Mouse (Mus musculus) limb, embryonic 10.5 days (tissue): Measurements from ENCODE around the gene Tex45. TPM values are rescaled to one million over a fixed set of nuclear protein-coding genes. Genes with fewer than 3 reads are reported as not detected.

Experiments
- DNase-seq: peaks from one replicate; pipeline ENCODE4 v3.0.0-alpha.2; 2017; ENCODE audit warnings: low spot score
- H3K27ac ChIP-seq: fragments of 300-500 bp; sonication (generic); 2 replicates; pipeline ENCODE4 v1.5.1; 2016; ENCODE audit warnings: mild to moderate bottlenecking
- H3K27me3 ChIP-seq: fragments of 300-500 bp; sonication (generic); 2 replicates; pipeline ENCODE4 v1.6.1; 2016; ENCODE audit warnings: low read depth, mild to moderate bottlenecking; ENCODE audit not compliant: poor library complexity, severe bottlenecking
- H3K36me3 ChIP-seq: fragments of 300-500 bp; sonication (generic); 2 replicates; pipeline ENCODE4 v1.6.1; 2016; ENCODE audit warnings: mild to moderate bottlenecking, moderate library complexity
- H3K4me1 ChIP-seq: fragments of 300-500 bp; sonication (generic); 2 replicates; pipeline ENCODE4 v1.6.1; 2016
- H3K4me3 ChIP-seq: fragments of 300-500 bp; sonication (generic); 2 replicates; pipeline ENCODE4 v1.5.1; 2016; ENCODE audit warnings: mild to moderate bottlenecking, moderate library complexity
- H3K9me3 ChIP-seq: fragments of 300-500 bp; sonication (generic); replicated peaks from 2 replicates; pipeline ENCODE4 v1.6.1; 2016; ENCODE audit warnings: mild to moderate bottlenecking
- whole genome bisulfite sequencing: fragments of 180-500 bp; shearing (Covaris S2); methylation state at CpG from one replicate; pipeline ENCODE4 v1.1.7; 2016; 5-methylcytosine and 5-hydroxymethylcytosine counted together
- polyA plus RNA-seq: library from polyadenylated mRNA; unstranded; fragments of >200 nt; fragmentation: Nextera tagmentation; extraction: Ambion mirVana; gene quantifications from 2 replicates; pipeline ENCODE4 v1.2.1, GENCODE M21; 2016

Gene Tex45
- polyA plus RNA-seq, 1 experiment from 2014 or later: not detected

GRCm38 (mm10) chr8:3467006-3467885 is 3.4 kb upstream of the Tex45 start, which contains the start of gene Pex11g:
Pex11g (minus strand) TSS chr8:3467680.
- H3K36me3 ChIP-seq: no peaks in the 10 kb centered on the region
- WGBS: 9% methylated on average over 32 of the region's 32 CpGs
- peak; percentile 99 for DNase-seq
- H3K27me3 ChIP-seq: no peaks in the 10 kb centered on the region
- peaks cover 13% of the 10 kb centered on the region for H3K4me1 ChIP-seq
- peak within 1 kb of the TSS; percentile 96 for H3K27ac ChIP-seq
- no peaks in the 10 kb centered on the region for H3K9me3 ChIP-seq
- H3K4me3 ChIP-seq: peak within 1 kb of the TSS; percentile 61

GRCm38 (mm10) chr8:3467886-3468545 is 2.6 kb upstream of the Tex45 start:
- peak; percentile 38 for DNase-seq
- Histone ChIP-seq H3K27me3 (no peaks in the 10 kb centered on the region), H3K4me3 (peak overlapping the region; percentile 61), H3K27ac (peak overlapping the region; percentile 96), H3K9me3 (no peaks in the 10 kb centered on the region), H3K4me1 (peaks cover 13% of the 10 kb centered on the region), H3K36me3 (no peaks in the 10 kb centered on the region)
- WGBS: 56% methylated on average over 9 of the region's 9 CpGs

- no peak overlapping the region for H3K4me3 ChIP-seq
- H3K9me3 ChIP-seq: no peaks in the 10 kb centered on the region
- no peaks in the 10 kb centered on the region for H3K27me3 ChIP-seq
- no peaks in the 10 kb centered on the region for H3K36me3 ChIP-seq
- WGBS: 94% methylated on average over 1 of the region's 1 CpGs
- DNase-seq: no peak
- H3K4me1 ChIP-seq: peaks cover 13% of the 10 kb centered on the region
- 0 out of 2 replicates have a peak overlapping the region, but pooled peaks have one; percentile 96 for H3K27ac ChIP-seq
Measured at GRCm38 (mm10) chr8:3468838-3469237, 1.8 kb upstream of the Tex45 start.

- peaks cover 6% of the 10 kb centered on the region for H3K4me1 ChIP-seq
- no peak for DNase-seq
- H3K9me3 ChIP-seq: no peaks in the 10 kb centered on the region
- H3K27ac ChIP-seq: no peak overlapping the region
- peak overlapping the region; percentile 41 for H3K4me3 ChIP-seq
- WGBS: 25% methylated on average over 37 of the region's 37 CpGs
- H3K27me3 ChIP-seq: peaks cover 29% of the 10 kb centered on the region
- no peaks in the 10 kb centered on the region for H3K36me3 ChIP-seq
Measured at GRCm38 (mm10) chr8:3475715-3476429, 5.2 kb downstream of the Tex45 start.

GRCm38 (mm10) chr8:3480221-3480785 is 9.6 kb downstream of the Tex45 start:
- Histone ChIP-seq H3K27me3 (peaks cover 25% of the 10 kb centered on the region), H3K4me1 (peaks cover 6% of the 10 kb centered on the region), H3K36me3 (no peaks in the 10 kb centered on the region), H3K27ac (no peak overlapping the region), H3K9me3 (no peaks in the 10 kb centered on the region), H3K4me3 (no peak overlapping the region)
- DNase-seq: no peak
- 72% methylated on average over 4 of the region's 4 CpGs for WGBS

GRCm38 (mm10) chr8:3481605-3482004 is 10.9 kb downstream of the Tex45 start:
- Histone ChIP-seq H3K27ac (no peak overlapping the region), H3K4me1 (no peaks in the 10 kb centered on the region), H3K27me3 (peaks cover 12% of the 10 kb centered on the region), H3K9me3 (no peaks in the 10 kb centered on the region), H3K36me3 (no peaks in the 10 kb centered on the region), H3K4me3 (no peak overlapping the region)
- WGBS: 70% methylated on average over 5 of the region's 5 CpGs
- no peak for DNase-seq

GRCm38 (mm10) chr8:3482240-3482740 is 11.6 kb downstream of the Tex45 start:
- Histone ChIP-seq H3K4me1 (no peaks in the 10 kb centered on the region), H3K9me3 (no peaks in the 10 kb centered on the region), H3K36me3 (no peaks in the 10 kb centered on the region), H3K27ac (no peak overlapping the region), H3K27me3 (peaks cover 6% of the 10 kb centered on the region; the same call in 1 of the 2 replicates), H3K4me3 (no peak overlapping the region)
- no peak for DNase-seq
- 89% methylated on average over 22 of the region's 22 CpGs for WGBS

- Histone ChIP-seq H3K4me1 (no peaks in the 10 kb centered on the region), H3K36me3 (no peaks in the 10 kb centered on the region), H3K4me3 (no peak overlapping the region), H3K27me3 (no peaks in the 10 kb centered on the region), H3K9me3 (no peaks in the 10 kb centered on the region), H3K27ac (no peak overlapping the region)
- WGBS: 89% methylated on average over 7 of the region's 7 CpGs
- no peak for DNase-seq
Measured at GRCm38 (mm10) chr8:3483546-3483945, 12.9 kb downstream of the Tex45 start.

GRCm38 (mm10) chr8:3485192-3485591 is 14.5 kb downstream of the Tex45 start:
- Histone ChIP-seq H3K36me3 (no peaks in the 10 kb centered on the region), H3K9me3 (no peaks in the 10 kb centered on the region), H3K27me3 (no peaks in the 10 kb centered on the region), H3K27ac (no peak overlapping the region), H3K4me1 (no peaks in the 10 kb centered on the region), H3K4me3 (no peak overlapping the region)
- 18% methylated on average over 5 of the region's 5 CpGs for WGBS
- no peak for DNase-seq

GRCm38 (mm10) chr8:3492901-3493844 is 22.5 kb downstream of the Tex45 start, which contains the start of gene Zfp358:
Zfp358 (plus strand) TSS chr8:3493138.
- WGBS: under 1% methylated on average over 64 of the region's 64 CpGs
- Histone ChIP-seq H3K27ac (peak within 1 kb of the TSS; percentile 99), H3K36me3 (peaks cover 43% of the 10 kb centered on the region), H3K9me3 (peaks cover 20% of the 10 kb centered on the region), H3K4me3 (peak within 1 kb of the TSS; percentile 81), H3K4me1 (peaks cover 13% of the 10 kb centered on the region; the same call in 1 of the 2 replicates), H3K27me3 (no peaks in the 10 kb centered on the region)
- peak; percentile 89 for DNase-seq

- H3K27me3 ChIP-seq: no peaks in the 10 kb centered on the region
- H3K9me3 ChIP-seq: peaks cover 20% of the 10 kb centered on the region
- DNase-seq: peak; percentile 44
- peak overlapping the region; percentile 99 for H3K27ac ChIP-seq
- 50% methylated on average over 6 of the region's 6 CpGs for WGBS
- H3K36me3 ChIP-seq: peaks cover 44% of the 10 kb centered on the region
- H3K4me3 ChIP-seq: peak overlapping the region; percentile 81
- peaks cover 13% of the 10 kb centered on the region; the same call in 1 of the 2 replicates for H3K4me1 ChIP-seq
Measured at GRCm38 (mm10) chr8:3493845-3494208, 23.2 kb downstream of the Tex45 start.
